Mouse (Mus musculus) bone marrow macrophage, adult 2 months (primary cell): ENCODE data around the gene Gm20388. TPM values are rescaled to one million over a fixed set of nuclear protein-coding genes. Genes with fewer than 3 reads are reported as not detected.
A peak's percentile ranks its signal among the peaks of the same experiment; 100 is the strongest.

ENCODE experiments used
- H3K27ac ChIP-seq: 2 replicates; pipeline ENCODE4 v1.5.1; 2012; ENCODE audit warnings: low read depth, low read length; ENCODE audit not compliant: insufficient read depth
- H3K4me1 ChIP-seq: 2 replicates; pipeline ENCODE4 v1.6.1; 2012; ENCODE audit warnings: low read length; ENCODE audit not compliant: control insufficient read depth, insufficient read depth
- H3K4me3 ChIP-seq: 2 replicates; pipeline ENCODE4 v1.5.1; 2012; ENCODE audit warnings: mild to moderate bottlenecking, low read length, moderate library complexity; ENCODE audit not compliant: insufficient read depth
- CTCF ChIP-seq: IDR thresholded peaks from 2 replicates; pipeline ENCODE4 v1.5.1; 2012; ENCODE audit warnings: low read depth, mild to moderate bottlenecking, low read length, moderate library complexity
- POLR2A ChIP-seq: IDR thresholded peaks from 2 replicates; pipeline ENCODE4 v1.6.1; 2012; ENCODE audit warnings: mild to moderate bottlenecking, low read depth, low read length, borderline replicate concordance
- polyA plus RNA-seq: library from polyadenylated mRNA; stranded (reverse); fragments of >200 nt; gene quantifications from 2 replicates; pipeline ENCODE4 v1.2.4, GENCODE M21; 2012; ENCODE audit not compliant: missing spikeins, insufficient read depth, insufficient read length

Gene Gm20388
- polyA plus RNA-seq, 1 experiment: 32.7 TPM

- Histone ChIP-seq H3K4me1 (no peaks in the 10 kb centered on the region), H3K4me3 (no peak overlapping the region), H3K27ac (no peak overlapping the region)
- no peak for TF ChIP-seq POLR2A
- peak; percentile 84 for TF ChIP-seq CTCF
Observed at GRCm38 (mm10) chr8:124346852-124347523, 4436.3 kb downstream of the Gm20388 start.

GRCm38 (mm10) chr8:124348087-124348486, 4437.4 kb downstream of the Gm20388 start:
- Histone ChIP-seq H3K27ac (no peak overlapping the region), H3K4me3 (no peak overlapping the region), H3K4me1 (no peaks in the 10 kb centered on the region)
- no peak for TF ChIP-seq POLR2A
- TF ChIP-seq CTCF: no peak

GRCm38 (mm10) chr8:124349663-124350062, 4439.0 kb downstream of the Gm20388 start:
- Histone ChIP-seq H3K27ac (no peak overlapping the region), H3K4me1 (no peaks in the 10 kb centered on the region), H3K4me3 (no peak overlapping the region)
- TF ChIP-seq CTCF: peak; percentile 97
- no peak for TF ChIP-seq POLR2A

- Histone ChIP-seq H3K4me3 (no peak overlapping the region), H3K27ac (no peak overlapping the region), H3K4me1 (no peaks in the 10 kb centered on the region)
- TF ChIP-seq CTCF: no peak
- TF ChIP-seq POLR2A: no peak
Observed at GRCm38 (mm10) chr8:124351636-124352035, 4441.0 kb downstream of the Gm20388 start.

GRCm38 (mm10) chr8:124360911-124361310, 4450.3 kb downstream of the Gm20388 start:
- Histone ChIP-seq H3K4me1 (no peaks in the 10 kb centered on the region), H3K27ac (no peak overlapping the region), H3K4me3 (no peak overlapping the region)
- TF ChIP-seq POLR2A: no peak
- TF ChIP-seq CTCF: no peak

- Histone ChIP-seq H3K27ac (no peak overlapping the region), H3K4me1 (no peaks in the 10 kb centered on the region), H3K4me3 (no peak overlapping the region)
- TF ChIP-seq CTCF: no peak
- no peak for TF ChIP-seq POLR2A
Observed at GRCm38 (mm10) chr8:124361773-124362427, 4451.3 kb downstream of the Gm20388 start.

GRCm38 (mm10) chr8:124362589-124362988, 4451.9 kb downstream of the Gm20388 start:
- H3K4me1 ChIP-seq: no peaks in the 10 kb centered on the region
- TF ChIP-seq POLR2A (no peak), CTCF (no peak)
- H3K27ac ChIP-seq: no peak overlapping the region
- no peak overlapping the region for H3K4me3 ChIP-seq

GRCm38 (mm10) chr8:124363337-124363736, 4452.7 kb downstream of the Gm20388 start:
- Histone ChIP-seq H3K4me3 (no peak overlapping the region), H3K4me1 (no peaks in the 10 kb centered on the region), H3K27ac (no peak overlapping the region)
- TF ChIP-seq POLR2A: no peak

- peak; percentile 91 for TF ChIP-seq CTCF
- TF ChIP-seq POLR2A: no peak
- Histone ChIP-seq H3K4me1 (no peaks in the 10 kb centered on the region), H3K4me3 (no peak overlapping the region), H3K27ac (no peak overlapping the region)
Observed at GRCm38 (mm10) chr8:124368213-124368612, 4457.6 kb downstream of the Gm20388 start.

GRCm38 (mm10) chr8:124370422-124371183, 4460.0 kb downstream of the Gm20388 start:
- Histone ChIP-seq H3K4me1 (no peaks in the 10 kb centered on the region), H3K27ac (no peak overlapping the region), H3K4me3 (no peak overlapping the region)
- TF ChIP-seq CTCF (no peak), POLR2A (no peak)
